Mouse (Mus musculus) thymus, adult 2 months (tissue): ENCODE results near the gene Gm10153. TPM values are rescaled to one million over a fixed set of nuclear protein-coding genes. Genes with fewer than 3 reads are reported as not detected.
"Not testable (repeated sequence)": the region's sequence is repeated elsewhere in the genome, so short reads cannot be mapped to it uniquely, and the experiment has no call there.

ENCODE experiments used
- DNase-seq: peaks from one replicate; pipeline ENCODE4 v3.0.0; 2021
- H3K27ac ChIP-seq: fragments of 200-500 bp; 2 replicates; pipeline ENCODE4 v1.5.1; 2012; ENCODE audit warnings: low read length, control low read depth; ENCODE audit not compliant: control insufficient read depth, insufficient read depth
- H3K27me3 ChIP-seq: fragments of 200-500 bp; 2 replicates; pipeline ENCODE4 v1.6.1; 2012; ENCODE audit warnings: mild to moderate bottlenecking, low read length, moderate library complexity, mixed read lengths; ENCODE audit not compliant: control insufficient read depth, insufficient read depth
- H3K36me3 ChIP-seq: fragments of 200-500 bp; 2 replicates; pipeline ENCODE4 v1.6.1; 2012; ENCODE audit warnings: mild to moderate bottlenecking, low read length, moderate library complexity; ENCODE audit not compliant: control insufficient read depth, insufficient read depth
- H3K4me1 ChIP-seq: fragments of 200-500 bp; replicated peaks from 2 replicates; pipeline ENCODE4 v1.6.1; 2012; ENCODE audit warnings: low read length; ENCODE audit not compliant: control insufficient read depth, insufficient read depth
- H3K4me3 ChIP-seq: fragments of 200-500 bp; 2 replicates; pipeline ENCODE4 v1.5.1; 2012; ENCODE audit warnings: mild to moderate bottlenecking, low read length, control low read depth, moderate library complexity; ENCODE audit not compliant: control insufficient read depth, insufficient read depth
- CTCF ChIP-seq: fragments of 200-500 bp; IDR thresholded peaks from 2 replicates; pipeline ENCODE4 v1.5.1; 2012; ENCODE audit warnings: mild to moderate bottlenecking, control low read depth, low read length, moderate library complexity, borderline replicate concordance; ENCODE audit not compliant: control insufficient read depth, poor library complexity, insufficient read depth; ENCODE audit errors: extremely low read depth
- POLR2A ChIP-seq: fragments of 200-500 bp; IDR thresholded peaks from 2 replicates; pipeline ENCODE4 v1.6.1; 2012; ENCODE audit warnings: mild to moderate bottlenecking, low read length, control low read depth, moderate library complexity; ENCODE audit not compliant: control insufficient read depth, poor library complexity, insufficient read depth; ENCODE audit errors: extremely low read depth
- WGBS: fragments of 180-500 bp; shearing (Covaris S2); methylation state at CpG from one replicate; pipeline ENCODE4 v1.1.7; 2018; 5-methylcytosine and 5-hydroxymethylcytosine counted together
- polyA plus RNA-seq: library from polyadenylated mRNA; depleted of rRNA; stranded (reverse); fragments of >200 nt; gene quantifications from 2 replicates; pipeline ENCODE4 v1.2.3, GENCODE M21; 2012; rRNA removed

Gene Gm10153
- polyA plus RNA-seq, result not detected in 2 replicates

DNA sequence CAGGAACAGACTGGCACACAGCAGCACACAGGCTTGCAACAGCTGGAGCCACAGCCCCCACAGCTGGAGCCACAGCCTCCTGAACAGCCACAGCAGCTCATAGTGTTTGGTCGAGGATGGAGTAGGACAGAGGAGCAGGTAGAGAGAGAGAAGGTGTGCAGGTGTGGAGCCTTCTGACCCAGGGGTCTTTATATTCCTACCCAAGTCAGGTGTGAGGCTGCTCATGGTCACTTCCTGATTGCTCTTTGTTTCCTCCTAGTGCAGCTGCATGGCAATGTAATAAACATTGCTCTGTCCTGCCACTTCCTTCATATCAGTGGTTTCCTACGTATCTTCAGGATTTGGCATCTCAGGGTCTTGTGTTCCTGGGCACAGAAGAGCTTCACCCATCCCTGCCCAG lies at the start of gene Gm10153:
Gm10153 (minus strand) TSS at position 101 of the 400 bp plus-strand sequence.
- Histone ChIP-seq H3K36me3 (no peaks in the 10 kb centered on the region), H3K4me3 (no peak within 1 kb of the TSS), H3K4me1 (no peaks in the 10 kb centered on the region), H3K27me3 (no peaks in the 10 kb centered on the region), H3K27ac (no peak within 1 kb of the TSS)
- DNase-seq, result no peak
- WGBS, result 48% methylated on average over 2 of the region's 2 CpGs
- TF ChIP-seq CTCF (no peak), POLR2A (no peak)

DNA sequence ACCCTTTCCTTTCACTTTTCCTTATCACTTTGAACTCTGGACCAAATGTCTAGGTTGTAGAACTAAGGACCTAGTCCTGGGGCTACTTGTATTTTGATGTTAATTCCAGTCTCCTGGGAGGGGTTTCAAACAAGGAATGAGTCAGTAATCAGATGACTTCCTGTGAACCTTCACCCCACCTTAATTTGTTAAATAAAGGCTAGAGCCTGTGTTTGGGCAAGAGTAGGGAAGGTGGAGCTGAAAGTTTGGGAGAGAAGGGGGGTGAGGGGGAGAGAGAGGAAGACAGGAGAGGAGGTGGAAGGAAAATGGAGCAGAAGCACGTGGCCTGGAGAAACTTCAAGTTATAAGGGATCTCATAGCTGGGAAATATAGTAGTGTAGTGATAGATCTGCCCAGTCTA lies 41.4 kb upstream of the Gm10153 start:
- WGBS, result 72% methylated on average over 1 of the region's 1 CpGs
- no peaks in the 10 kb centered on the region for H3K27me3 ChIP-seq
- no peak for DNase-seq
- H3K4me1 ChIP-seq, result no peaks in the 10 kb centered on the region
- no peak overlapping the region for H3K27ac ChIP-seq
- TF ChIP-seq POLR2A (no peak), CTCF (no peak)
- no peaks in the 10 kb centered on the region for H3K36me3 ChIP-seq
- H3K4me3 ChIP-seq, result no peak overlapping the region

DNA sequence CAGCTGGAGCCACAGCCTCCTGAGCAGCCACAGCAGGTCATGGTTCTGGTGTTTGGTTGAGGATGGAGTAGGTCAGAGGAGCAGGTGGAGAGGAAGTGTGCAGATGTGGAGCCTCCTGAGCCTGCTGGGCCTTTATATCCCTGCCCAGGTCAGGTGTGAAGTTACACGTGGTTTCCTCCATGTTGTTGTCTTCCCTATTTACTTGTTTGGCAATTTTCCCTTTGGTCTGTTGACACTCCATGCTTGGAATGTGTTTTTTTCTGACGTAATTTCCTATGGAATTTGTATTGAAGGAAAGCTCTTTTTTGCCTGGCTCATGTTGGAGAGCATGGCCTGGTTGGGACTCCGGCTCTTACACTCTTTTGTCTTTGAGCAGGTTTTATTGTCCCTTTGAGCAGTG lies 39.7 kb upstream of the Gm10153 start, which contains the start of gene Krtap5-5:
Krtap5-5 (minus strand) TSS at position 101 of the 400 bp plus-strand sequence.
- DNase-seq, H3K27me3 ChIP-seq, H3K27ac ChIP-seq, H3K4me1 ChIP-seq, H3K36me3 ChIP-seq, H3K4me3 ChIP-seq: not testable (repeated sequence)
- 64% methylated on average over 3 of the region's 3 CpGs for WGBS

DNA sequence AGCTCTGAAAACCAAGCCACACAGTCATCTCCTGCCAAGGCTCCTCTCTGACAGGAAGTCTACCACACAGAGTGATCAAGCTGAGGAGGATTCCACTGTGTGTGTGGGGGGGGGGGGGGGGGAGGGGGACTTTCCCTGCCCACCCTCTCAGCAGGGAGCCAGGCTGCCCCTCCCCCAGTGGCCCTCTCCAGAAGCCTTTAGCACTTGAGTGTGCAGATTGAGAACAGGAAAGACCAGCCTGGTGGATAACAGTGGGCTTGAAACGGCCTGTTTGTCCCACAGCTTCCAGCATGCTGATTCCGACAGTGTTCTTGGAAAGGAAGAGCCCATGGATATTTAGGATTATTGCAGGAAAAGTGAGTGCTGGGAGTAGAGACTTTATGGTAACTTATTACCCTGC lies 34.3 kb upstream of the Gm10153 start:
- no peaks in the 10 kb centered on the region for H3K4me1 ChIP-seq
- H3K4me3 ChIP-seq, result no peak overlapping the region
- no peaks in the 10 kb centered on the region for H3K27me3 ChIP-seq
- no peak for DNase-seq
- TF ChIP-seq CTCF (no peak), POLR2A (no peak)
- H3K27ac ChIP-seq, result no peak overlapping the region
- WGBS, result 65% methylated on average over 2 of the region's 2 CpGs
- no peaks in the 10 kb centered on the region for H3K36me3 ChIP-seq

GRCm38 (mm10) chr7:142212136-142212535 lies 21.9 kb upstream of the Gm10153 start:
- H3K27me3 ChIP-seq, H3K4me1 ChIP-seq, H3K27ac ChIP-seq, DNase-seq, H3K36me3 ChIP-seq, H3K4me3 ChIP-seq: not testable (repeated sequence)
- WGBS, result 85% methylated on average over 1 of the region's 1 CpGs

DNA sequence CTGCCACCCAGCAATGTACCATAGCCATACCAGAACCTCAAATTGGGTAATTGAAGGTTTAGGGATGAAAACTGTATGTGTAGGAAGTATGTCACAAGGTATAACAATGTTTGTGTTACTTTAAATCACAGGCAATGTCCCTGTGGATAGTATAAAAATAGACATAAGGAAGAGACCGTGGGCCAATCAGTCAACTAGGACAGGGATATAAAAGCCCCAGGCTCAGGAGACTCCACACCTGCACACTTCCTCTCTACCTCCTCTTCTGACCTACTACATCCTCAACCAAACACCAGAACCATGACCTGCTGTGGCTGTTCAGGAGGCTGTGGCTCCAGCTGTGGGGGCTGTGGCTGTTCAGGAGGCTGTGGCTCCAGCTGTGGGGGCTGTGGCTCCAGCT lies 21.4 kb upstream of the Gm10153 start, which contains the start of gene Gm7579:
Gm7579 (plus strand) TSS at position 301 of the 400 bp plus-strand sequence.
- Histone ChIP-seq H3K4me1 (no peaks in the 10 kb centered on the region), H3K27ac (no peak within 1 kb of the TSS), H3K27me3 (no peaks in the 10 kb centered on the region), H3K36me3 (no peaks in the 10 kb centered on the region), H3K4me3 (no peak within 1 kb of the TSS)
- WGBS, result 39% methylated on average over 1 of the region's 1 CpGs
- TF ChIP-seq CTCF, result no peak
- no peak for TF ChIP-seq POLR2A
- DNase-seq, result no peak

DNA sequence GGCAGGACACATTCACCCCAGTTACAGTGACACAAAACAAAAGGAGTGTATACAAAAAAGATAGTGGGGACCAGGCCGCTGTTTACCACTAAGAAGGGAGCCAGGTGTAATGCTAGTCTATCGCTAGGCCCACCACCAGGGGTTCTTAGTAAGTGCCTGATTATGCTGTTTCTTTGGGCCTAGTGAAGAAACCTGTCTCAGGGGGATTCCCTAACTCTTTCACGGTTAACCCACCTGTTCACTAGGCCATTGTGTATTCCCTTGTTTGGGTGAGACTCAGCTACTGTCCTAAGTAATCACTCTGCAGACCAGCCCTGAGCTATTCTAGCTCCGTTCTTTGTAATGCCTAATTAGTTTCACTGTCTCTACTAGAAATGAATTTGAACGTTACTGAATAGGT lies 16.7 kb upstream of the Gm10153 start:
- not testable (repeated sequence) for H3K27ac ChIP-seq, H3K4me1 ChIP-seq
- WGBS, result 93% methylated on average over 5 of the region's 5 CpGs

More for the DNA sequence above, 16.7 kb upstream of the Gm10153 start:
- not testable (repeated sequence) for H3K27me3 ChIP-seq, H3K4me3 ChIP-seq, H3K36me3 ChIP-seq, DNase-seq
